Comparison of ENCODE assay signal across 12 mouse cellular contexts in genomic region chr7:100043605-100044031, GRCm38 (mm10). TPM values are rescaled to one million over a fixed set of nuclear protein-coding genes. Genes with fewer than 3 reads are reported as not detected.
A peak's percentile ranks its signal among the peaks of the same experiment; 100 is the strongest.
DNase-seq lines count a peak whose midpoint lies in the region; ATAC-seq lines count a peak whose summit lies in the region.
"Had no signal": no experiment of that assay in that cellular context is flagged by ENCODE, and none has a peak within 500 bp of the region (broad histone marks: within the 10 kb centered on the region; RNA-seq: fewer than 3 reads in every experiment).

No protein-coding gene starts in this region.

- no peaks in the 10 kb centered on the region for H3K36me3 ChIP-seq in embryonic facial prominence, embryonic 13.5 days
- no peaks in the 10 kb centered on the region for H3K36me3 ChIP-seq in embryonic facial prominence, embryonic 10.5 days (replicated peaks)
- H3K36me3 ChIP-seq: neural tube, embryonic 15.5 days had no signal

- intact Hi-C loops in left cerebral cortex, postnatal 4 days (cut with DNase I), result no loop called here
- intact Hi-C loops in heart, postnatal 14 days (cut with DNase I), result no loop called here

- ATAC-seq in embryonic facial prominence, embryonic 13.5 days (ENCODE audit: insufficient number of reproducible peaks, insufficient read depth, low FRiP score, low TSS enrichment, low read depth), result peak; percentile 26; the same call in 1 of the 2 replicates
- ATAC-seq: hindbrain, embryonic 16.5 days had no signal

- H3K9ac ChIP-seq in embryonic facial prominence, embryonic 13.5 days, result no peak overlapping the region
- H3K9ac ChIP-seq: neural tube, embryonic 15.5 days had no signal

- no peaks in the 10 kb centered on the region for H3K9me3 ChIP-seq in embryonic facial prominence, embryonic 13.5 days
- H3K9me3 ChIP-seq in embryonic facial prominence, embryonic 10.5 days, result no peaks in the 10 kb centered on the region
- H3K9me3 ChIP-seq: neural tube, embryonic 15.5 days had no signal

- H3K27me3 ChIP-seq in embryonic facial prominence, embryonic 13.5 days, result peaks cover 7% of the 10 kb centered on the region; the same call in 1 of the 2 replicates
- H3K27me3 ChIP-seq in embryonic facial prominence, embryonic 10.5 days (replicated peaks; ENCODE audit: low read depth, poor library complexity, severe bottlenecking), result peaks cover 20% of the 10 kb centered on the region
- H3K27me3 ChIP-seq: neural tube, embryonic 15.5 days had no signal

- no peak for DNase-seq in embryonic facial prominence, embryonic 10.5 days (ENCODE audit: low spot score)
- peak; percentile 54 for DNase-seq in left cerebral cortex, postnatal 4 days
- no peak for DNase-seq in left cerebral cortex, adult 9 months (ENCODE audit: low spot score in 2 of 2)
- DNase-seq in cerebellum, adult 8-10 months, result peak; percentile 37
- DNase-seq in heart, postnatal 14 days, result peak; percentile 24 to 28
- no peak for DNase-seq in layer of hippocampus, postnatal 10 days (ENCODE audit: low spot score in 2 of 2)
- DNase-seq in adrenal gland, adult 18-20 months (ENCODE audit: low spot score in 2 of 2), result no peak

- H3K4me2 ChIP-seq in embryonic facial prominence, embryonic 13.5 days, result no peak overlapping the region
- H3K4me2 ChIP-seq: neural tube, embryonic 15.5 days had no signal

- 38% methylated on average over 4 of the region's 4 CpGs for WGBS in embryonic facial prominence, embryonic 13.5 days
- 42% methylated on average over 4 of the region's 4 CpGs for WGBS in embryonic facial prominence, embryonic 10.5 days

- no peak overlapping the region for H3K4me3 ChIP-seq in embryonic facial prominence, embryonic 13.5 days
- H3K4me3 ChIP-seq in embryonic facial prominence, embryonic 10.5 days, result no peak overlapping the region
- H3K4me3 ChIP-seq: neural tube, embryonic 15.5 days had no signal

- no peak overlapping the region for H3K27ac ChIP-seq in embryonic facial prominence, embryonic 13.5 days
- H3K27ac ChIP-seq in embryonic facial prominence, embryonic 10.5 days (replicated peaks), result no peak overlapping the region; the same call in 1 of the 2 replicates
- H3K27ac ChIP-seq: neural tube, embryonic 15.5 days had no signal

- peaks cover 11% of the 10 kb centered on the region for H3K4me1 ChIP-seq in embryonic facial prominence, embryonic 13.5 days
- H3K4me1 ChIP-seq in embryonic facial prominence, embryonic 10.5 days, result peaks cover 24% of the 10 kb centered on the region
- H3K4me1 ChIP-seq: neural tube, embryonic 15.5 days had no signal

RNA-seq across cellular contexts. Expression of gene Chrdl2, which starts 37.6 kb away (rescaled TPM):
- polyA plus RNA-seq in embryonic facial prominence, embryonic 13.5 days (2015; fragmentation: Nextera tagmentation; extraction: Ambion mirVana), result 1.1 and 2.2 TPM in 2 replicates
- 0.71 and 0.77 TPM in 2 replicates for polyA plus RNA-seq in embryonic facial prominence, embryonic 10.5 days (2016; fragmentation: Nextera tagmentation; extraction: Ambion mirVana)
- total RNA-seq in left cerebral cortex, postnatal 4 days (2021), result not detected
- not detected for total RNA-seq in heart, postnatal 14 days (2021)
- total RNA-seq in layer of hippocampus, postnatal 10 days (2021), result under 1 TPM; 0.21 to 0.22 TPM
- total RNA-seq in adrenal gland, adult 18-20 months (2021), result not detected
- total RNA-seq: MEL had no signal
- polyA plus RNA-seq: liver, embryonic 16.5 days had no signal

Comparison
In these comparisons a context has a peak if more than half of its experiments do, and no peak if none do; other contexts are left out.
1. DNase-seq: peak in left cerebral cortex, postnatal 4 days (single experiment), cerebellum, adult 8-10 months (single experiment) and heart, postnatal 14 days (2 of 2); none in embryonic facial prominence, embryonic 10.5 days (single experiment), left cerebral cortex, adult 9 months (0 of 2), layer of hippocampus, postnatal 10 days (0 of 2) and adrenal gland, adult 18-20 months (0 of 2).